Mouse (Mus musculus): ENCODE data around the gene Ffar1. TPM values are rescaled to one million over a fixed set of nuclear protein-coding genes. Genes with fewer than 3 reads are reported as not detected.

The Ffar1 gene
- not detected for total RNA-seq (2021)

GRCm38 (mm10) chr7:30861464-30861863 lies at the start of gene Ffar1:
TSS of gene Ffar1 (minus strand) at chr7:30861564.
- intact Hi-C loops (cut with DNase I), result loop anchor here (2.0 kb wide), 1 partner anchor 271 kb away; no protein-coding TSS in a partner anchor

GRCm38 (mm10) chr7:30909773-30910172 lies 48.4 kb upstream of the Ffar1 start:
- no peak for DNase-seq
- intact Hi-C loops (cut with DNase I), result no loop called here

More at GRCm38 (mm10) chr7:30861464-30861863, at the start of gene Ffar1:
- DNase-seq, result no peak

GRCm38 (mm10) chr7:30908992-30909431 lies 47.6 kb upstream of the Ffar1 start:
- no peak for DNase-seq
- intact Hi-C loops (cut with DNase I), result no loop called here

GRCm38 (mm10) chr7:30908277-30908991 lies 47.1 kb upstream of the Ffar1 start:
- DNase-seq, result no peak
- intact Hi-C loops (cut with DNase I), result no loop called here

- no peak for DNase-seq
- intact Hi-C loops (cut with DNase I), result no loop called here
Measured at GRCm38 (mm10) chr7:30904042-30904441, 42.7 kb upstream of the Ffar1 start.

- intact Hi-C loops (cut with DNase I), result no loop called here
- DNase-seq, result no peak
Measured at GRCm38 (mm10) chr7:30895217-30895616, 33.9 kb upstream of the Ffar1 start.

- intact Hi-C loops (cut with DNase I), result no loop called here
- no peak for DNase-seq
Measured at GRCm38 (mm10) chr7:30892515-30892914, 31.2 kb upstream of the Ffar1 start.

- no peak for DNase-seq
- intact Hi-C loops (cut with DNase I), result no loop called here
Measured at GRCm38 (mm10) chr7:30891746-30892145, 30.4 kb upstream of the Ffar1 start.

GRCm38 (mm10) chr7:30890681-30891080 lies 29.3 kb upstream of the Ffar1 start:
- intact Hi-C loops (cut with DNase I), result no loop called here
- DNase-seq, result no peak

GRCm38 (mm10) chr7:30888786-30889185 lies 27.4 kb upstream of the Ffar1 start:
- DNase-seq, result no peak
- intact Hi-C loops (cut with DNase I), result no loop called here

GRCm38 (mm10) chr7:30887568-30888188 lies 26.3 kb upstream of the Ffar1 start:
- DNase-seq, result no peak

GRCm38 (mm10) chr7:30886852-30887251 lies 25.5 kb upstream of the Ffar1 start:
- intact Hi-C loops (cut with DNase I), result no loop called here
- no peak for DNase-seq

More at GRCm38 (mm10) chr7:30887568-30888188, 26.3 kb upstream of the Ffar1 start:
- intact Hi-C loops (cut with DNase I), result no loop called here

- intact Hi-C loops (cut with DNase I), result no loop called here
- no peak for DNase-seq
Measured at GRCm38 (mm10) chr7:30884047-30884446, 22.7 kb upstream of the Ffar1 start.

GRCm38 (mm10) chr7:30881367-30881766 lies 20.0 kb upstream of the Ffar1 start:
- DNase-seq, result no peak

GRCm38 (mm10) chr7:30880176-30880575 lies 18.8 kb upstream of the Ffar1 start, which contains the start of gene Cd22:
TSS of gene Cd22 (minus strand) at chr7:30880342.
- DNase-seq, result no peak
- intact Hi-C loops (cut with DNase I), result no loop called here

More at GRCm38 (mm10) chr7:30881367-30881766, 20.0 kb upstream of the Ffar1 start:
- intact Hi-C loops (cut with DNase I), result no loop called here

GRCm38 (mm10) chr7:30878950-30879349 lies 17.6 kb upstream of the Ffar1 start:
- DNase-seq, result no peak
- intact Hi-C loops (cut with DNase I), result no loop called here

- DNase-seq, result peak; percentile 71 to 79
- intact Hi-C loops (cut with DNase I), result loop anchor here (1.0 to 5.0 kb wide), 2 partner anchors 101 to 204 kb away; partner anchors contain the start of gene Fxyd3
Measured at GRCm38 (mm10) chr7:30873083-30873482, 11.7 kb upstream of the Ffar1 start.

GRCm38 (mm10) chr7:30863386-30863785 lies 2.0 kb upstream of the Ffar1 start:
- intact Hi-C loops (cut with DNase I), result no loop called here
- DNase-seq, result no peak

- DNase-seq, result peak; percentile 17 to 29
- intact Hi-C loops (cut with DNase I), result loop anchor here (2.0 kb wide), 1 partner anchor 269 kb away; no protein-coding TSS in a partner anchor
Measured at GRCm38 (mm10) chr7:30859635-30860402, 1.5 kb downstream of the Ffar1 start.

GRCm38 (mm10) chr7:30859290-30859634 lies 2.1 kb downstream of the Ffar1 start:
- intact Hi-C loops (cut with DNase I), result no loop called here
- peak; percentile 50 to 65 for DNase-seq

- intact Hi-C loops (cut with DNase I), result no loop called here
- no peak for DNase-seq
Measured at GRCm38 (mm10) chr7:30857746-30858145, 3.6 kb downstream of the Ffar1 start.
